Mouse (Mus musculus): ENCODE results near the gene Samd15.

GRCm38 (mm10) chr12:87256629-87257028 is 57.1 kb downstream of the Samd15 start:
- TF ChIP-seq USF2 (IDR thresholded peaks at IDR 0.05; ENCODE audit: borderline replicate concordance in 1 of 2, insufficient read depth in 1 of 2, low read depth in 1 of 2, low read length in 2 of 2) (no peak), CTCF (IDR thresholded peaks at IDR 0.05 in 2 of 3, conservative IDR thresholded peaks at IDR 0.05 in 1 of 3; ENCODE audit: control insufficient read depth in 1 of 3, insufficient read depth in 1 of 3, low read depth in 2 of 3, low read length in 3 of 3, poor library complexity in 1 of 3, severe bottlenecking in 1 of 3) (no peak), CHD1 (IDR thresholded peaks at IDR 0.05; ENCODE audit: low read depth, low read length) (no peak), GATA1 (IDR thresholded peaks at IDR 0.05; ENCODE audit: low read depth, low read length) (no peak), POLR2A (IDR thresholded peaks at IDR 0.05; ENCODE audit: control insufficient read depth in 1 of 2, insufficient read depth in 1 of 2, low read depth in 1 of 2, low read length in 2 of 2, poor library complexity in 1 of 2) (no peak), EP300 (IDR thresholded peaks at IDR 0.05; ENCODE audit: low read depth in 1 of 2, low read length in 2 of 2) (no peak), MEF2A (IDR thresholded peaks at IDR 0.05; ENCODE audit: extremely low read depth, insufficient replicate concordance, low read depth, low read length, poor library complexity, severe bottlenecking) (no peak)

Data from MEL (cell line).